Mouse (Mus musculus): ENCODE results near the gene Zyg11b.

The Zyg11b gene

GRCm38 (mm10) chr4:108300670-108301373 is at the start of gene Zyg11b:
Gene Zyg11b, minus strand, starts transcription at chr4:108301096.
- DNase-seq = peak; percentile 89

- DNase-seq = no peak
Measured at GRCm38 (mm10) chr4:108349836-108350547, 49.1 kb upstream of the Zyg11b start.

GRCm38 (mm10) chr4:108349064-108349463 is 48.2 kb upstream of the Zyg11b start:
- no peak for DNase-seq

GRCm38 (mm10) chr4:108348256-108348875 is 47.5 kb upstream of the Zyg11b start:
- DNase-seq = no peak

GRCm38 (mm10) chr4:108347111-108347510 is 46.2 kb upstream of the Zyg11b start:
- no peak for DNase-seq

GRCm38 (mm10) chr4:108345826-108346225 is 44.9 kb upstream of the Zyg11b start:
- no peak for DNase-seq

- DNase-seq = no peak
Measured at GRCm38 (mm10) chr4:108344631-108345083, 43.8 kb upstream of the Zyg11b start.

GRCm38 (mm10) chr4:108339277-108339690 is 38.4 kb upstream of the Zyg11b start:
- DNase-seq = peak; percentile 61

GRCm38 (mm10) chr4:108338811-108339210 is 37.9 kb upstream of the Zyg11b start:
- DNase-seq = peak; percentile 80

GRCm38 (mm10) chr4:108338321-108338733 is 37.4 kb upstream of the Zyg11b start:
- no peak for DNase-seq

- no peak for DNase-seq
Measured at GRCm38 (mm10) chr4:108337817-108338216, 36.9 kb upstream of the Zyg11b start.

GRCm38 (mm10) chr4:108336765-108337164 is 35.9 kb upstream of the Zyg11b start:
- no peak for DNase-seq

GRCm38 (mm10) chr4:108335413-108335812 is 34.5 kb upstream of the Zyg11b start:
- no peak for DNase-seq

GRCm38 (mm10) chr4:108332041-108332440 is 31.1 kb upstream of the Zyg11b start:
- no peak for DNase-seq

GRCm38 (mm10) chr4:108329840-108330239 is 28.9 kb upstream of the Zyg11b start:
- no peak for DNase-seq

GRCm38 (mm10) chr4:108327730-108328484 is 27.0 kb upstream of the Zyg11b start, which contains the start of gene Coa7:
Gene Coa7, plus strand, starts transcription at chr4:108328140.
- peak; percentile 97 for DNase-seq

GRCm38 (mm10) chr4:108327071-108327579 is 26.2 kb upstream of the Zyg11b start:
- DNase-seq = peak; percentile 17

GRCm38 (mm10) chr4:108323588-108323987 is 22.7 kb upstream of the Zyg11b start:
- no peak for DNase-seq

GRCm38 (mm10) chr4:108320627-108321380 is 19.9 kb upstream of the Zyg11b start:
- DNase-seq = no peak

- DNase-seq = no peak
Measured at GRCm38 (mm10) chr4:108319747-108320146, 18.9 kb upstream of the Zyg11b start.

Measured in right cerebral cortex, adult 18-20 months (tissue).